Mouse (Mus musculus) heart, adult 2 months (tissue): ENCODE data around the gene Il1rn. TPM values are rescaled to one million over a fixed set of nuclear protein-coding genes. Genes with fewer than 3 reads are reported as not detected.

Experiments
- DNase-seq, 2 experiments: peaks; one replicate each; pipeline ENCODE4 v3.0.0; 2021
- H3K27ac ChIP-seq: fragments of 200-600 bp; 2 replicates; pipeline ENCODE4 v1.8.1; 2022
- H3K27me3 ChIP-seq: fragments of 200-500 bp; 2 replicates; pipeline ENCODE4 v1.6.1; 2012; ENCODE audit warnings: mild to moderate bottlenecking, low read length, inconsistent platforms, mixed read lengths; ENCODE audit not compliant: control insufficient read depth, insufficient read depth
- H3K36me3 ChIP-seq: fragments of 200-500 bp; 2 replicates; pipeline ENCODE4 v1.6.1; 2012; ENCODE audit warnings: low read length, inconsistent platforms; ENCODE audit not compliant: control insufficient read depth, insufficient read depth
- H3K4me1 ChIP-seq: fragments of 200-500 bp; 2 replicates; pipeline ENCODE4 v1.6.1; 2011; ENCODE audit warnings: low read length; ENCODE audit not compliant: control insufficient read depth, insufficient read depth
- H3K4me3 ChIP-seq: fragments of 200-600 bp; 2 replicates; pipeline ENCODE4 v1.8.1; 2022
- H3K79me2 ChIP-seq: fragments of 200-500 bp; replicated peaks from 2 replicates; pipeline ENCODE4 v1.6.1; 2012; ENCODE audit warnings: mild to moderate bottlenecking, inconsistent platforms, low read length, moderate library complexity, mixed read lengths; ENCODE audit not compliant: control insufficient read depth, insufficient read depth
- H3K9ac ChIP-seq: fragments of 200-500 bp; 2 replicates; pipeline ENCODE4 v1.6.1; 2012; ENCODE audit warnings: low read depth, mild to moderate bottlenecking, control low read depth, inconsistent platforms, low read length, mixed read lengths
- CTCF ChIP-seq: fragments of 200-600 bp; IDR thresholded peaks from 2 replicates; pipeline ENCODE4 v1.8.1; 2022; ENCODE audit warnings: antibody characterized with exemption, mild to moderate bottlenecking, moderate library complexity
- EP300 ChIP-seq: fragments of 200-500 bp; IDR thresholded peaks from 2 replicates; pipeline ENCODE4 v1.6.1; 2011; ENCODE audit warnings: low read depth, low read length, control low read depth; ENCODE audit not compliant: insufficient read depth
- POLR2A ChIP-seq: fragments of 200-500 bp; IDR thresholded peaks from 2 replicates; pipeline ENCODE4 v1.6.1; 2011; ENCODE audit warnings: mild to moderate bottlenecking, low read depth, low read length, control low read depth; ENCODE audit not compliant: insufficient read depth
- whole genome bisulfite sequencing: fragments of 180-500 bp; shearing (Covaris S2); methylation state at CpG from one replicate; pipeline ENCODE4 v1.1.7; 2018; 5-methylcytosine and 5-hydroxymethylcytosine counted together
- intact Hi-C: fragments of 180-260 bp; cut with DNase I; formaldehyde crosslinking; loops from one replicate; pipeline ENCODE4 v1.15.1; 2025
- polyA plus RNA-seq: library from polyadenylated mRNA; depleted of rRNA; stranded (reverse); fragments of >200 nt; gene quantifications from 2 replicates; pipeline ENCODE4 v1.2.3, GENCODE M21; 2012
- total RNA-seq, 2 experiments: library from RNA; stranded (reverse); gene quantifications; 2 replicates each; pipeline ENCODE4 v1.2.3; 2021

Gene Il1rn
- total and polyA plus RNA-seq, 3 experiments, result 0.09 to 0.37 (median 0.23) TPM

GRCm38 (mm10) chr2:24351159-24351558 lies 14.5 kb downstream of the Il1rn start:
- no peak for TF ChIP-seq CTCF
- TF ChIP-seq POLR2A, result no peak
- no peak for TF ChIP-seq EP300
- WGBS, result 78% methylated on average over 2 of the region's 2 CpGs
- Histone ChIP-seq H3K27me3 (no peaks in the 10 kb centered on the region), H3K36me3 (no peaks in the 10 kb centered on the region), H3K27ac (no peak overlapping the region), H3K79me2 (no peaks in the 10 kb centered on the region), H3K4me3 (no peak overlapping the region), H3K4me1 (no peaks in the 10 kb centered on the region), H3K9ac (no peak overlapping the region)
- intact Hi-C loops, result no loop called here
- no peak for DNase-seq

- H3K36me3 ChIP-seq, result no peaks in the 10 kb centered on the region
- H3K9ac ChIP-seq, result no peak overlapping the region
- no peaks in the 10 kb centered on the region for H3K27me3 ChIP-seq
- H3K27ac ChIP-seq, result no peak overlapping the region
- no peaks in the 10 kb centered on the region for H3K79me2 ChIP-seq
- DNase-seq, result no peak
- TF ChIP-seq EP300, result no peak
- TF ChIP-seq POLR2A, result no peak
- TF ChIP-seq CTCF, result no peak
- H3K4me3 ChIP-seq, result no peak overlapping the region
- H3K4me1 ChIP-seq, result no peaks in the 10 kb centered on the region
- intact Hi-C loops, result no loop called here
- 89% methylated on average over 2 of the region's 2 CpGs for WGBS
Measured at GRCm38 (mm10) chr2:24353042-24353441, 16.4 kb downstream of the Il1rn start.

GRCm38 (mm10) chr2:24357642-24358041 lies 21.0 kb downstream of the Il1rn start:
- no peaks in the 10 kb centered on the region for H3K36me3 ChIP-seq
- H3K79me2 ChIP-seq, result no peaks in the 10 kb centered on the region
- DNase-seq, result no peak
- H3K4me1 ChIP-seq, result no peaks in the 10 kb centered on the region
- TF ChIP-seq CTCF, result peak; percentile 75
- no peak for TF ChIP-seq EP300
- no peak overlapping the region for H3K27ac ChIP-seq
- H3K27me3 ChIP-seq, result no peaks in the 10 kb centered on the region
- no peak overlapping the region for H3K4me3 ChIP-seq
- WGBS, result 8% methylated on average over 1 of the region's 1 CpGs
- intact Hi-C loops, result loop anchor here (1.0 to 5.0 kb wide), 2 partner anchors 48 to 210 kb away; no protein-coding TSS in a partner anchor
- no peak overlapping the region for H3K9ac ChIP-seq

- H3K27ac ChIP-seq, result no peak overlapping the region
- TF ChIP-seq EP300 (no peak), CTCF (no peak), POLR2A (no peak)
- H3K9ac ChIP-seq, result no peak overlapping the region
- DNase-seq, result no peak
- intact Hi-C loops, result loop anchor here (5.0 kb wide), 1 partner anchor 208 kb away; no protein-coding TSS in a partner anchor
- no peaks in the 10 kb centered on the region for H3K79me2 ChIP-seq
- H3K27me3 ChIP-seq, result no peaks in the 10 kb centered on the region
- no peaks in the 10 kb centered on the region for H3K4me1 ChIP-seq
- 77% methylated on average over 1 of the region's 1 CpGs for WGBS
- no peaks in the 10 kb centered on the region for H3K36me3 ChIP-seq
- no peak overlapping the region for H3K4me3 ChIP-seq
Measured at GRCm38 (mm10) chr2:24359347-24359746, 22.7 kb downstream of the Il1rn start.

GRCm38 (mm10) chr2:24363818-24364217 lies 27.2 kb downstream of the Il1rn start:
- no peak for TF ChIP-seq EP300
- no peak for TF ChIP-seq CTCF
- no peak for TF ChIP-seq POLR2A
- DNase-seq, result no peak
- intact Hi-C loops, result no loop called here
- Histone ChIP-seq H3K27me3 (no peaks in the 10 kb centered on the region), H3K79me2 (no peaks in the 10 kb centered on the region), H3K9ac (no peak overlapping the region), H3K4me1 (no peaks in the 10 kb centered on the region), H3K36me3 (no peaks in the 10 kb centered on the region), H3K27ac (no peak overlapping the region), H3K4me3 (no peak overlapping the region)
- WGBS, result 51% methylated on average over 3 of the region's 3 CpGs

GRCm38 (mm10) chr2:24366214-24366975 lies 29.7 kb downstream of the Il1rn start:
- Histone ChIP-seq H3K36me3 (no peaks in the 10 kb centered on the region), H3K27ac (no peak overlapping the region), H3K79me2 (no peaks in the 10 kb centered on the region), H3K4me1 (no peaks in the 10 kb centered on the region), H3K9ac (no peak overlapping the region), H3K4me3 (no peak overlapping the region), H3K27me3 (no peaks in the 10 kb centered on the region)
- no peak for DNase-seq
- intact Hi-C loops, result no loop called here
- TF ChIP-seq POLR2A (no peak), CTCF (no peak), EP300 (no peak)
- 78% methylated on average over 12 of the region's 12 CpGs for WGBS
